Mouse (Mus musculus) cerebellum, adult 2 months (tissue): ENCODE data around the gene Ssx2ip. TPM values are rescaled to one million over a fixed set of nuclear protein-coding genes. Genes with fewer than 3 reads are reported as not detected.

Experiments used
- DNase-seq, 2 experiments: peaks; one replicate each; pipeline ENCODE4 v3.0.0; 2021
- H3K27ac ChIP-seq: fragments of 200-500 bp; 2 replicates; pipeline ENCODE4 v1.5.1; 2012; ENCODE audit warnings: low read length, control low read depth, inconsistent platforms; ENCODE audit not compliant: insufficient read depth
- H3K27me3 ChIP-seq: fragments of 200-500 bp; 2 replicates; pipeline ENCODE4 v1.6.1; 2012; ENCODE audit warnings: inconsistent platforms, mild to moderate bottlenecking, low read length, moderate library complexity; ENCODE audit not compliant: control insufficient read depth, insufficient read depth
- H3K4me1 ChIP-seq: fragments of 200-500 bp; 2 replicates; pipeline ENCODE4 v1.6.1; 2011; ENCODE audit warnings: low read length; ENCODE audit not compliant: control insufficient read depth, insufficient read depth
- H3K4me3 ChIP-seq: fragments of 200-500 bp; replicated peaks from 2 replicates; pipeline ENCODE3; 2011; ENCODE audit warnings: mild to moderate bottlenecking, low read depth, low read length, control low read depth; ENCODE audit not compliant: insufficient read depth
- CTCF ChIP-seq: fragments of 200-500 bp; IDR thresholded peaks from 2 replicates; pipeline ENCODE4 v1.5.1; 2011; ENCODE audit warnings: low read depth, mild to moderate bottlenecking, control low read depth, low read length, moderate library complexity, borderline replicate concordance; ENCODE audit not compliant: insufficient read depth
- POLR2A ChIP-seq: fragments of 200-500 bp; IDR thresholded peaks from 2 replicates; pipeline ENCODE4 v1.6.1; 2011; ENCODE audit warnings: low read length, control low read depth, borderline replicate concordance; ENCODE audit not compliant: insufficient read depth
- WGBS: fragments of 180-500 bp; shearing (Covaris S2); methylation state at CpG from one replicate; pipeline ENCODE4 v1.1.7; 2018; 5-methylcytosine and 5-hydroxymethylcytosine counted together
- polyA plus RNA-seq: library from polyadenylated mRNA; depleted of rRNA; stranded (reverse); fragments of >200 nt; gene quantifications from 2 replicates; pipeline ENCODE4 v1.2.3, GENCODE M21; 2012; rRNA removed

Ssx2ip gene
- 33.2 and 33.5 TPM in 2 replicates for polyA plus RNA-seq

GRCm38 (mm10) chr3:146404311-146405201 lies at the start of gene Ssx2ip:
Gene Ssx2ip (plus strand): TSS chr3:146404642.
- Histone ChIP-seq H3K4me3 (peak within 1 kb of the TSS; percentile 96), H3K27me3 (no peaks in the 10 kb centered on the region), H3K4me1 (peaks cover 14% of the 10 kb centered on the region), H3K27ac (peak within 1 kb of the TSS; percentile 93)
- WGBS: under 1% methylated on average over 96 of the region's 100 CpGs
- TF ChIP-seq CTCF (no peak), POLR2A (peak; percentile 53; the same call in 1 of the 2 replicates)
- peak; percentile 98 to 99 for DNase-seq

DNA sequence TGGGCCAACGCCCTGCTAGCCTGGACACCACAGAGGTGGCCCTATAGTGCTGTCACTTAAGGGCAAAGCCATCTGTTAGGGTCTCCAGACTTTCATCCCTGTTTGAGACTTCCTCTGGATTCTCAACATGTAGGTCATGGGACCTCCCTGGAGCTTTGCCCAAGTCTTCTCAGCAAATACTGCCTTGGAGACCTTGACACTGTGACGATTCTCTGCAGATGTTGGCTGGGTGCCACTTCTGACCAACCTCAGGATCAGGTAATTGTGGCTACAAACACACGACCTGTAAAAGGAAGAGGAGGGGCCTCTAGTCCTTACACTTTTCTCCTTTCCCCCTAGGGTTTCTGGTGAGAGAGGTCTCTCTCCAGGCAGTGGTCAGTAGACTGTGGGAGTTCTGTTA lies 49.3 kb upstream of the Ssx2ip start:
- no peak overlapping the region for H3K4me3 ChIP-seq
- WGBS: 56% methylated on average over 3 of the region's 3 CpGs
- DNase-seq: no peak
- TF ChIP-seq CTCF: no peak
- no peaks in the 10 kb centered on the region for H3K27me3 ChIP-seq
- no peaks in the 10 kb centered on the region for H3K4me1 ChIP-seq
- H3K27ac ChIP-seq: no peak overlapping the region

DNA sequence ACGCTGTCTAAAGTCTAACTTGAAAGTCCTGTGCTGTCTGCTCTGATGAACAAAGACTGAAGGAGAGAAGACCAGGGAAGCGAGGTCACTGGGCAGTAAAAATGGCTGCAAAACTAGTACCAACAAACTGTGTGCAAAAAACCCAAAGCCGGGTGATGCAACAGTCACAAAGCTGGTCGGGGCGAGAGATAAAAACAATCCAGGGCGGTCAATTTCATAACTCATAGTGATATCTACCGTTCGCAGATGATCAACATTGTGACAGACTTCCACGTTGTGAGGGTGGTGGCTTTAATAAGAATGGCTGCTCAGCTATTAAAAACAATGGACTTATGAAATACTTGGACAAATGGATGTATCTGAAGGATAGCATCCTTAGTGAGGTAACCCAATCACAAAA lies 39.0 kb upstream of the Ssx2ip start:
- no peak for DNase-seq
- no peaks in the 10 kb centered on the region for H3K27me3 ChIP-seq
- H3K4me1 ChIP-seq: no peaks in the 10 kb centered on the region
- H3K4me3 ChIP-seq: no peak overlapping the region
- no peak for TF ChIP-seq CTCF
- no peak for TF ChIP-seq POLR2A
- 89% methylated on average over 9 of the region's 9 CpGs for WGBS
- no peak overlapping the region for H3K27ac ChIP-seq

DNA sequence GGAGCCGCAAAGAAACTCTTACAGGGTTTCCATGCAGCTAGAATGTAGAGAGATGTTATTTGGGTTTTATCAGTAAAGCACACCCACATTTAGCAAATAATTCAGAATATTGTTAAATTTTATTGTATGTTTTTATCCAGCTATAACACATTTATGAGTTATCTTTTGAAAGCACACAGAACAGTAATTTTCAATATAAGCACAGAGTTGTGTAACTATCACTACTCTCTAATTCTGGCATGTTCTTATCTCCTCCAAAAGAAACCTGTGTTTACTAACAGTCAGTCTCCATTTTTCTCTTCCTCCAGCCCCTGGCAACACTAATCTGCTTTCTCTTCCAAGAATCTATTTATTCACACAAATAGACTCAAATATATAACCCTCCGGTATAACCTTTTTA lies 37.4 kb upstream of the Ssx2ip start:
- H3K4me3 ChIP-seq: no peak overlapping the region
- WGBS: 95% methylated on average over 2 of the region's 2 CpGs
- H3K27ac ChIP-seq: no peak overlapping the region
- DNase-seq: no peak
- TF ChIP-seq POLR2A: no peak
- no peak for TF ChIP-seq CTCF
- H3K4me1 ChIP-seq: no peaks in the 10 kb centered on the region
- H3K27me3 ChIP-seq: no peaks in the 10 kb centered on the region

DNA sequence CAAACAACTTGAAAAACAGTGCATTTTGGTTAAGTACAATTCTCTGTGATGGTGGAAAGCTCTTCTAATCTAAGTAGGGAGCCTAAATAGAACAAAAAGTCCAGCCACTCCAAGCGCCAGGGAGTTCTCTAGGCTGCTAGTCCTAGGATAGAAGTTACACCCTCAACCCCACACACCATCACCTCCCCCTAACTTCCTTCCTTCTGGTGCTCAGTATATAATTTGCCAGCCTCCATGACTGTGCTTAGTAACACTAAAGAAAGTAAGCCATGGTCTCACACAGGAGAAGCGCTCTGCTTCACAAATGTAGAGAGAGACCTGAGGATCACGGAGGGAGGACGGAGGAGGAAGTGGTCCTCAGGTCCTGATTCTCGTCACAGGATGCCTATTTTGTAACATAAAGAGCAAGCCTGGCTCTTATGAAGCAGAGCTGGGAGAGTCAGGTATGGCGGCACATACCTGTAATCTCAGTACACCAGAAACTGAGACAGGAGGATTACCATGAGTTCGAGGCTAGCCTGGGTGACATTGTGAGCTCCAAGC lies 33.8 kb upstream of the Ssx2ip start:
- TF ChIP-seq CTCF: no peak
- no peak for TF ChIP-seq POLR2A
- 91% methylated on average over 7 of the region's 7 CpGs for WGBS

DNA sequence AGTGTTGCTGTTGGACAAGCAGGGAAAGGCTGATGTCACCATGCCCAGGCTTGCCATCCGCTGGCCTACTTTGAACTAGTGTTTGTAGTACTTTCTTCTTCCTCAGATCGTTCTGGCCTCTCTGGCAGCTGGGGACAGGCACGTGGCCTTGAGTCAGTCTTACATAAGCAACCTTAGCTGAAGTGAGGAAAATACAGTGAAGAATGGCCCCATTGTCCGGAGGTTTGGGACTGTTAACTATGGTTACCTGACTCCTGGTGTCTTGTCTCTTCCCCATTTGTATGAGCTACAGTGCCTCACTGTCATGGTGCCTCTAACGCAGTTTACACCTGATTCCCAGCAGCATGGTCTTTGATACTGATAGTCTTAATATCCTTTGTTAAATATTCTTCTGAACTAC lies 33.2 kb upstream of the Ssx2ip start:
- no peak for DNase-seq
- 71% methylated on average over 5 of the region's 5 CpGs for WGBS
- no peak overlapping the region for H3K4me3 ChIP-seq
- H3K4me1 ChIP-seq: no peaks in the 10 kb centered on the region
- no peak overlapping the region for H3K27ac ChIP-seq
- no peaks in the 10 kb centered on the region for H3K27me3 ChIP-seq
- TF ChIP-seq CTCF: no peak
- TF ChIP-seq POLR2A: no peak

More for the DNA sequence above, 33.8 kb upstream of the Ssx2ip start:
- H3K4me3 ChIP-seq: no peak overlapping the region
- H3K4me1 ChIP-seq: no peaks in the 10 kb centered on the region
- H3K27ac ChIP-seq: no peak overlapping the region
- DNase-seq: no peak
- H3K27me3 ChIP-seq: no peaks in the 10 kb centered on the region

DNA sequence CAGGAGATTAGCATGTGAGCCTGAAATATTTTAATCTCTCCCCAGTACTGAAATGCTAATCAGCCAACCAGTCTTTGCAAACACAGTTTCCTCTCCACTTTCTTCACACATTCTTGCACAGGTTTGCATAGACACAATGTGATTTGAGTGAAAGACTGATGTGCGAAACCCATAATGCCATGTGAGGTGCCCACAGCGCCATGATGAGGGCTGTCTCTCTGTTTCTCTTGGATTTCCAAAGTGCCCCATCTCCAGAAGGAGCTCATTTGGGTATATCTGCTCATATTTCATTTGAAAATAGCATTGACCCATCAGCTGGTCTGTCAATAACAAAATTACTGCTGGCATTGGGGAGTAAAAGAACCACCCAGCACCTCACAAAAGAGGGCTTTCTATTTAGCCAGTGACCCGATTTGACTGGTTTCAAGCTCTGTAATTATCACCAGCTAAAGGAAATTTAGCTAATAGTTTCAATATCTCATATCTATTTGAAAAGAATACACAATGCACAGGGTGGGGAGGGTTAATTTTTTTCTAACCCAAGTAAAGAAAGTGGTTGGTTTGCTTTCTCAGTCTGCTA lies 29.8 kb upstream of the Ssx2ip start:
- no peaks in the 10 kb centered on the region for H3K4me1 ChIP-seq
- TF ChIP-seq POLR2A: no peak
- no peak for TF ChIP-seq CTCF
- 82% methylated on average over 3 of the region's 3 CpGs for WGBS
- no peak for DNase-seq
- H3K27ac ChIP-seq: no peak overlapping the region
- H3K4me3 ChIP-seq: no peak overlapping the region
- no peaks in the 10 kb centered on the region for H3K27me3 ChIP-seq

- WGBS: 35% methylated on average over 4 of the region's 4 CpGs
- Histone ChIP-seq H3K4me1 (no peaks in the 10 kb centered on the region), H3K27me3 (no peaks in the 10 kb centered on the region), H3K4me3 (no peak overlapping the region), H3K27ac (no peak overlapping the region)
- no peak for DNase-seq
- no peak for TF ChIP-seq POLR2A
- TF ChIP-seq CTCF: no peak
Measured at GRCm38 (mm10) chr3:146375224-146375657, 29.2 kb upstream of the Ssx2ip start.
